Mouse (Mus musculus) small intestine, adult 2 months (tissue): ENCODE measurements around the gene Psmd3.

Source experiments
- CTCF ChIP-seq: fragments of 200-500 bp; IDR thresholded peaks from 2 replicates; pipeline ENCODE4 v1.5.1; 2012; ENCODE audit warnings: low read depth, mild to moderate bottlenecking, control low read depth, inconsistent platforms, low read length, moderate library complexity, mixed read lengths; ENCODE audit not compliant: insufficient replicate concordance, insufficient read length; ENCODE audit errors: extremely low read depth
- POLR2A ChIP-seq: fragments of 200-500 bp; IDR thresholded peaks from 2 replicates; pipeline ENCODE4 v1.6.1; 2012; ENCODE audit warnings: low read depth, mild to moderate bottlenecking, control low read depth, inconsistent platforms, low read length, moderate library complexity

DNA sequence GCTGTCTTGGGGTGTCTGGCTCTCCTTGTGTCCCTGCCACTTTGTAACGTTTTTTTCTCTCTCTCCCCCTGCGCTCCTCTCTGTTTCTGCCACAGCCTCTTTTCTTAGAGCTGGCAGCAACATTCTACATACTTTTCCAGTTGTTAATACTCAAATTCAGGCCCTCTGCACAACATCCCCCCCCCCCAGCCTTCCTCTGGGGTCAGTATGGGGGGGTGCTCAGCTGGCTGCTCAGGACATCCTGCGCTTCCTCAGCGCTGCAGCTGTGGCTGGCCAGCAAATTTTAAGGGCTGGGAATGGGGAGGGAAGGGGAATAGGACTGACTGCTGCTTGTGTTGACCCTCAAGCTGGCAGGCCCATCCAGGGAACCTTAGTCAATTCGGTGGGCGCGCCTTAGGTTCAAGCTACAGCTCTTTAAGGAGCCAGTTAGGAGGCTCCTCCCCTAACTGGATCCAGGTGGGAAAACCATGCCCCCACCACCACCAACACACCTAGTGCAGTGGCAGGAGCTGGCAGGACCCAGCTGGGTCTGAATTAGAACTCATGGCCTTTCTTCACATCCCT, 62.2 kb downstream of the Psmd3 start:
- TF ChIP-seq CTCF = no peak
- no peak for TF ChIP-seq POLR2A
